Mouse (Mus musculus) c-Kit-positive CD71-positive TER-119-positive erythroid progenitor cells, embryonic 14.5 days (primary cell): ENCODE measurements around the gene Gpr137.
"Not testable (repeated sequence)": the region's sequence is repeated elsewhere in the genome, so short reads cannot be mapped to it uniquely, and the experiment has no call there.

ENCODE experiments used
- DNase-seq: peaks from one replicate; pipeline ENCODE4 v3.0.0-alpha.2; 2013; ENCODE audit warnings: low spot score

Gene Gpr137

DNA sequence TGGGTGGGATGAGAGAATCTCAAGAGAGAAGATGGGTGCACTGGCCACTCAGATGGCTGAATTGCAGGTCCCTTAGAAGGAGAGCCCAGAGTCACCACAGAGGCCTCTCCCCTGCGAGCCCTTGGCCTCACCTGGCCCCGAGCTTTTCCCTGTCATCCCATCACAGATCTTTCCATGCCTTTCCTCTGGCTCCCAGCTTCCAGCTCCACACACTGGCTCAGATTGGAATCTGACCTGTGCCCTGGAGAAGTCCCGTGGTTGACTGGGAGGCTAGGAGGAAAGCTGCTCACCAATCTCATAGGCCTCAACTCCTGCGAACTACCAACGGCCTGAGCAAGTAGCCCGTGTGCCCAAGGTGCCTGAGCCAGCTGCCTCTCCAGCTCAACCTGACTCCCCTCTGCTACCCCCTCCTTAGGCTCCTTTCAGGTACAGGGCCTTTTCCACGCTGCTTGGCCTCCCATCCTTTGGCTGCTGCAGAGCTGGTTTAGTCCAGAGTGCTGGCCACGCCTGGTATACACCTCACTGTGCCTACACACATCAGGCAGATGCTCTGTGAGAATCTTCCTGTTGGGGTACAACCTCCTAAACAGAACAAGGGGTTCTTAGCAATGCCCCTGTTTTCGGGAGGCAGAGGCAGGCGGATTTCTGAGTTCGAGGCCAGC lies 36.7 kb downstream of the Gpr137 start:
- DNase-seq, result no peak

DNA sequence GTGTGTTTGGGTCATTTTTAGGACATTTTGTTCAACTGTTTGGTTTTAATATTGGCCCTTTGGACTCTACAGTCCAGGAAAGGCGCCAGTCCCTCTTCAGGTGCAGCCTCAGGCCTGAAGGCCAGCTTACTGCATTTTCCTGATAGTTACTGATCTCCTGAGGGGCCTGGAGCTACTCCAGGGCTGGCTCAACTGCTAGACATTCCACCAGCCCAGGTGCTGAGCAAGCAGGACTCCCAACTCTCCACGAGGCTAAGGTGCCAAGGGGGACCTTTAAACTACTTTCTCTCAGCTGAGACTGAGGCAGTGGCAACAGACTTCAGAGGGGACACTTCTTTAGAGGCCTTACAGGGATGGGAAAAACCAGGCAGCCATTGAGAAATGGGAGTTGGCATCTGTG lies 37.4 kb downstream of the Gpr137 start:
- DNase-seq, result no peak

DNA sequence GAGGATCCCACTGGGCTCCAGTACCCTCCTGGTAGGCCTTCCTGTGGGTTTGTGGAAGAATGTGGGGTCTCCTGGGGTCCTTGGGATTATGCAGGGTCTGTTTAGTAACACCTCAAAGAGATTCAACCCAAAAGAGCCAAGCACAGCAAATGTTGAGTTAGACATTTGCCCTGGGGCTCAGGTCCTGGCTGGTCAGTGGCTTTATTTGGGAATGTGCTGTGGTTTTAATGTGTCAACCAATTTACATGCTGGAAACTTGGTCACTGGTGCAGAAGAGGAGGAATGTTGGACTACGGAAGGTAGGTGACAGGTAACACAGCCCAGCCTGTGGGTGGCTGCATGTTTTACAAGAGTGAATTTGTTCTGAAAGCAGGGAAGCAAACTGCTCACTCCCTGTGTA lies 39.2 kb downstream of the Gpr137 start:
- no peak for DNase-seq

DNA sequence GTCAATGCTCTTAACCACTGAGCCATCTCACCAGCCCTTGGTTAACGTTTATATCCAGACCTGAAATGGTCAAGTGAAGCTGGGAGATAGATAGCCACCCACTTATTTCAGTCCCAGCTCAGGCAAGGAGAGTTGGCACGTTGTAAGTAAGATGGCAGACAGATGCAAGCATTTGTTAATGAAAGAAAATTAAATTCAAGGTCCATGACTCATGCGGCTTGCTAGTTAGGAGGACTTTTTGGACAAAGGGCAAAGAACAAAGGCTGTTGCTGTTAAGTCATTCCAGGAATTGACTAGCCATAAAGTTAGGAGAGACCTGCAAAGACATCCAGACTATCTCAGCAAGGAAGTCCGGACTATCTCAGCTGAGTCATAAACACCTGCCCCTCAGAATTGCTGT lies 42.6 kb downstream of the Gpr137 start:
- no peak for DNase-seq

DNA sequence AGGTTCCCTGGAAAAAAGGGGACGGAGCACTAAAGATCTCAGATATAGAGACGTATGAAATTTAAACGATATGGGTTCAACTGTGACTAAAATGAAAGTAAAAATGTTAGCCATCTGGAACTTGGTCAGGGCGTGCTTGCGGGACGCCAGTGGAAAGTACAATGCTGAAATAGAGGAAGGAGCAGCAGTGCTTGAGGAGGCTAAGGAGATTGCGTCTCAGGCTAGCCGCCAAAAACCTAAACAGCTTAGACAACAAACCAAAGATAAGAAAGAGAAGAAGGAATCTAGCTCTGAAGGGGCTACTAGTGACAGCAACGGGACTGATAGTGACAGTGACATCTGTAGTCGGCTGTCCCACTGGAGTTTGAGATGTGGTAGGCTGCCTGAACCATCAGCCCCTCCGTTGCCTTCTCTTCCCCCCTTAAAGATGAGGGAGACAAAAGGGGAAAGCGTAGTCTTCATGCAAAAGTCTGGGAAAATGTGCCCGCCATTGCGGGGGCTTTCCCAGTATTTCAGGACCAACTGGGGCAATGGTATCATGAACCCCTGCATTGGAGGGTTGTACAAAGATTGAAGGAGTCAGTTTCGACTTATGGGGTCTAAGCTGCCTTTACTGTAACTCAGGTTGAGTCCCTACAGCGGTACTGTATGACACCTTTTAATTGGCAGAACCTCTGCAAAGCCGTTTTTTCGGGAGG lies 46.5 kb downstream of the Gpr137 start:
- not testable (repeated sequence) for DNase-seq

DNA sequence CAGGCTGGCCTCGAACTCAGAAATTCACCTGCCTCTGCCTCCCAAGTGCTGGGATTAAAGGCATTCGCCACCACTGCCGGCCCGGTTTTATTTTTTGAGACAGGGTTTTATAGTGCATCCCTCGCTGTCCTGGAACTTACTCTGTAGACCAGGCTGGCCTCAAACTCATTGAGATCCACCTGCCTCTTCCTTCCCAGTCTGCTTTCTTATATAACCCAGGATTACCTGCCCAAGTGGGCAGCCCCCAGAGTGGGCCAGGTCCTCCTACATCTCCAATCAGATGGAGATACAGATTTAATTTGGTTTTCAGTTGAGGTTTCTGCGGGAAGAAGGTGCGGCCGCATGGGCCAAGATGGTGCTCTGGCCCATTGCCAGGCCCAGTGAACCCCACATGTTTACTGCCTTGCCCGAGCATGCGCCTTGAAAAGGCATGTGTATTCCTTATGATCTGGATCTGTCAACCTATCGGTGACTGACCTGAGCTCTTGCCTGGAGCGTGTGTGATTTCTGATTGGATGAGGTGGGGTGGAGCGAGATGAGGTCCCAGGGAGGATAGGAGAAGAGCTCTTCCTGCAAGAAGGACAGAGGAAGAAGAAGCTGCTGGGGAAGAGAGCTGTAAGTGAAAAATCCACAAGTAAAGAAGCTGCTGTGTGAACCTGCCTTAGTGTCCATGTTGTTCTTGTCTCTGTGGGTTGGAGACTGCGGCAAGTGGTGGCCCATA lies 48.4 kb downstream of the Gpr137 start:
- no peak for DNase-seq

DNA sequence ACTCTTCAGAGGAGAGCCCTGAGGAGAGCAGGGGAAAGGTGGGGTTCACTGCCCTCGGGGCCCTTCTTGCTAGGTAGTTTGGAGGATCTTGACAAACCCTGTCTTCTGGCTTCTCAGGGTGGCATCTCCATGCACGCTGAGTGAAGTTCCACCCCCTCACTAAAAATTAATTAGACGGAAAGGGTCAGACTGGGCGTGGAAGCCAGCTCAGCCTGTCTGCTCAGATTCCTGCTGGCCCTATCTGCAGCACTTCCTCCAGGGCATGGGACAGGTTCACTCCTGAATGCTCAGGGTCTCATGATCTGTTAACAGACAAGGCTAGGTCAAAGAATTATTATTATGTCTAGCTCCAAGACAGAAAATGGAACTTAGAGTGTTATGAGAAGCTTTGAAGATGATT lies 49.8 kb downstream of the Gpr137 start:
- DNase-seq, result no peak
